Comparison of ENCODE assay signal across 25 mouse cellular contexts in the genomic region with DNA sequence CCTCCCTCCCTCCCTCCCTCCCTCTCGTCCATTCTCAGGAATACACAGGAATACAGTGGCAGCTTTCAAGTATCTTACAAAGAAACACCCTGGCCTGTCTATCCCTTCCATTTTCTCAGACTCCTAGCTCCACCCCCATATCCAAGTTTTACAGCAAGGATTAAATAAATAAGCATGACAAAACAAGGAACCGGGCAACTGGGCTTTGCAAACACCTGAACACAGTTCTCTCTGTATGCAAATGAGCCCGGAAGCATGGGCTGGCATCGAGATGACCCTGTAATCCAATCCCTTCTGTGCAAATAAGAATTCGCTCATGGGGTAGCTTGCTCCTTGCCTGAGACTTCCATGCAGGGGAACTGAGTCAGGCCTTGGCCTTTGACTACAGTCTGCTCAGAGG.
DNase-seq lines count a peak whose midpoint lies in the region; ATAC-seq and TF ChIP-seq lines count a peak whose summit lies in the region.
"Had no signal": no experiment of that assay in that cellular context is flagged by ENCODE, and none has a peak within 500 bp of the region (broad histone marks: within the 10 kb centered on the region; RNA-seq: fewer than 3 reads in every experiment).

No protein-coding gene starts in this region.

- no peak overlapping the region for H3K27ac ChIP-seq in kidney, postnatal 0 days
- H3K27ac ChIP-seq in ES-E14 (ENCODE audit: insufficient read depth, low read depth, low read length, poor library complexity, severe bottlenecking), result no peak overlapping the region
- no peak overlapping the region for H3K27ac ChIP-seq in embryonic facial prominence, embryonic 10.5 days (replicated peaks)
- no peak overlapping the region for H3K27ac ChIP-seq in midbrain, embryonic 11.5 days (ENCODE audit: low read depth, low read length)
- no peak overlapping the region for H3K27ac ChIP-seq in intestine, postnatal 0 days (ENCODE audit: low read depth, low read length)
- no peak overlapping the region for H3K27ac ChIP-seq in forebrain, embryonic 15.5 days (replicated peaks)
- H3K27ac ChIP-seq: embryonic facial prominence, embryonic 12.5 days; embryonic facial prominence, embryonic 15.5 days; heart, embryonic 10.5 days; hindbrain, embryonic 12.5 days; intestine, embryonic 15.5 days had no signal

- WGBS in kidney, postnatal 0 days, result 19% methylated on average over 5 of the region's 5 CpGs
- 29% methylated on average over 5 of the region's 5 CpGs for WGBS in embryonic facial prominence, embryonic 10.5 days
- 38% methylated on average over 4 of the region's 5 CpGs for WGBS in midbrain, embryonic 11.5 days
- 31% methylated on average over 4 of the region's 5 CpGs for WGBS in intestine, postnatal 0 days
- 35% methylated on average over 4 of the region's 5 CpGs for WGBS in forebrain, embryonic 15.5 days

- peak; percentile 28 for DNase-seq in kidney, postnatal 0 days (ENCODE audit: low spot score)
- DNase-seq in kidney, postnatal 4 days, result no peak
- peak; percentile 21 for DNase-seq in ES-E14 (ENCODE audit: low read depth, low spot score)
- peak; percentile 16 for DNase-seq in embryonic facial prominence, embryonic 10.5 days (ENCODE audit: low spot score)
- no peak for DNase-seq in midbrain, embryonic 11.5 days (ENCODE audit: low spot score, missing footprints)
- DNase-seq: adrenal gland, postnatal 10 days; adrenal gland, postnatal 36 days; cerebellum, adult 18-20 months; cerebellum, adult 9-10 months; cerebellum, postnatal 14 days; gastrocnemius, postnatal 10 days; gastrocnemius, postnatal 36 days; heart, adult 18-20 months; kidney, adult 18-20 months had no signal

- H3K36me3 ChIP-seq in kidney, postnatal 0 days (ENCODE audit: insufficient read depth, low read length), result no peaks in the 10 kb centered on the region
- no peaks in the 10 kb centered on the region for H3K36me3 ChIP-seq in ES-E14 (ENCODE audit: control insufficient read depth, insufficient read depth, low read length, poor library complexity, severe bottlenecking)
- no peaks in the 10 kb centered on the region for H3K36me3 ChIP-seq in embryonic facial prominence, embryonic 10.5 days (replicated peaks)
- no peaks in the 10 kb centered on the region for H3K36me3 ChIP-seq in myocyte (ENCODE audit: control insufficient read depth, insufficient read depth)
- no peaks in the 10 kb centered on the region for H3K36me3 ChIP-seq in midbrain, embryonic 11.5 days (ENCODE audit: control insufficient read depth, insufficient read depth, low read length)
- no peaks in the 10 kb centered on the region for H3K36me3 ChIP-seq in intestine, postnatal 0 days (ENCODE audit: control insufficient read depth, insufficient read depth)
- H3K36me3 ChIP-seq in forebrain, embryonic 15.5 days, result no peaks in the 10 kb centered on the region
- H3K36me3 ChIP-seq: embryonic facial prominence, embryonic 12.5 days; embryonic facial prominence, embryonic 15.5 days; heart, embryonic 10.5 days; hindbrain, embryonic 12.5 days; intestine, embryonic 15.5 days had no signal

- no peak overlapping the region for H3K4me2 ChIP-seq in kidney, postnatal 0 days (ENCODE audit: low read length)
- H3K4me2 ChIP-seq in myocyte (ENCODE audit: low read depth), result peak overlapping the region; percentile 52
- H3K4me2 ChIP-seq in midbrain, embryonic 11.5 days, result no peak overlapping the region
- no peak overlapping the region for H3K4me2 ChIP-seq in intestine, postnatal 0 days (replicated peaks; ENCODE audit: low read depth)
- no peak overlapping the region for H3K4me2 ChIP-seq in forebrain, embryonic 15.5 days (replicated peaks)
- H3K4me2 ChIP-seq: embryonic facial prominence, embryonic 12.5 days; embryonic facial prominence, embryonic 15.5 days; hindbrain, embryonic 12.5 days; intestine, embryonic 15.5 days had no signal

- H3K27me3 ChIP-seq in kidney, postnatal 0 days (ENCODE audit: insufficient read depth, low read length), result no peaks in the 10 kb centered on the region
- H3K27me3 ChIP-seq in embryonic facial prominence, embryonic 10.5 days (replicated peaks; ENCODE audit: low read depth, poor library complexity, severe bottlenecking), result no peaks in the 10 kb centered on the region
- H3K27me3 ChIP-seq in myocyte (ENCODE audit: control insufficient read depth, insufficient read depth, insufficient read length), result no peaks in the 10 kb centered on the region
- H3K27me3 ChIP-seq in midbrain, embryonic 11.5 days (ENCODE audit: control insufficient read depth, insufficient read depth, low read length), result no peaks in the 10 kb centered on the region
- H3K27me3 ChIP-seq in intestine, postnatal 0 days (replicated peaks; ENCODE audit: control insufficient read depth, insufficient read depth, low read length), result no peaks in the 10 kb centered on the region
- H3K27me3 ChIP-seq in forebrain, embryonic 15.5 days, result no peaks in the 10 kb centered on the region
- H3K27me3 ChIP-seq: embryonic facial prominence, embryonic 12.5 days; embryonic facial prominence, embryonic 15.5 days; hindbrain, embryonic 12.5 days; intestine, embryonic 15.5 days had no signal

- in situ Hi-C loops in ES-E14 (cut with MboI; ENCODE audit: low sequenced_read_pairs in 2 of 2, unreplicated experiment in 2 of 2), result no loop called here

- no peak overlapping the region for H3K4me3 ChIP-seq in kidney, postnatal 0 days (replicated peaks; ENCODE audit: low read depth, low read length)
- H3K4me3 ChIP-seq in ES-E14 (ENCODE audit: insufficient read depth in 1 of 2, low read depth in 1 of 2, low read length in 2 of 2, poor library complexity in 1 of 2, severe bottlenecking in 1 of 2), result no peak overlapping the region
- H3K4me3 ChIP-seq in embryonic facial prominence, embryonic 10.5 days, result no peak overlapping the region
- H3K4me3 ChIP-seq in myocyte, result no peak overlapping the region
- no peak overlapping the region for H3K4me3 ChIP-seq in midbrain, embryonic 11.5 days (ENCODE audit: low read depth, low read length)
- no peak overlapping the region for H3K4me3 ChIP-seq in intestine, postnatal 0 days (ENCODE audit: low read depth, low read length)
- H3K4me3 ChIP-seq in forebrain, embryonic 15.5 days, result no peak overlapping the region
- H3K4me3 ChIP-seq: embryonic facial prominence, embryonic 12.5 days; embryonic facial prominence, embryonic 15.5 days; heart, embryonic 10.5 days; hindbrain, embryonic 12.5 days; intestine, embryonic 15.5 days had no signal

- H3ac ChIP-seq in myocyte (ENCODE audit: control insufficient read depth, insufficient read length), result no peak overlapping the region

- H3K4me1 ChIP-seq in kidney, postnatal 0 days (replicated peaks; ENCODE audit: insufficient read depth, low read length), result 0 out of 2 replicates have a peak, but pooled peaks cover 3% of the 10 kb centered on the region
- H3K4me1 ChIP-seq in ES-E14 (ENCODE audit: control insufficient read depth in 2 of 2, insufficient read depth in 2 of 2, low read length in 2 of 2, poor library complexity in 1 of 2), result peaks cover 0 to 7% of the 10 kb centered on the region in 2 experiments; a peak in 1 of 4 replicates
- H3K4me1 ChIP-seq in embryonic facial prominence, embryonic 10.5 days, result peaks cover 12% of the 10 kb centered on the region
- no peaks in the 10 kb centered on the region for H3K4me1 ChIP-seq in midbrain, embryonic 11.5 days (ENCODE audit: control insufficient read depth, insufficient read depth, low read length)
- H3K4me1 ChIP-seq in intestine, postnatal 0 days (replicated peaks; ENCODE audit: control insufficient read depth, insufficient read depth, low read length), result 0 out of 2 replicates have a peak, but pooled peaks cover 4% of the 10 kb centered on the region
- peaks cover 10% of the 10 kb centered on the region; the same call in 1 of the 2 replicates for H3K4me1 ChIP-seq in forebrain, embryonic 15.5 days
- H3K4me1 ChIP-seq: embryonic facial prominence, embryonic 15.5 days; heart, embryonic 10.5 days; hindbrain, embryonic 12.5 days had no signal

- H3K79me2 ChIP-seq in myocyte (ENCODE audit: control insufficient read depth, insufficient read depth), result no peaks in the 10 kb centered on the region

- no peak for ATAC-seq in kidney, postnatal 0 days (replicated peaks; ENCODE audit: low FRiP score, low read depth)
- no peak for ATAC-seq in midbrain, embryonic 11.5 days (ENCODE audit: low FRiP score)
- no peak for ATAC-seq in intestine, postnatal 0 days
- ATAC-seq in forebrain, embryonic 15.5 days (replicated peaks), result no peak
- ATAC-seq: CD4-positive, CD25-positive, alpha-beta regulatory T cell, adult 4 months; forebrain, embryonic 14.5 days; hindbrain, embryonic 16.5 days; intestine, embryonic 15.5 days had no signal

- TF ChIP-seq POLR2A in myocyte (IDR thresholded peaks at IDR 0.05; ENCODE audit: insufficient read length, low read depth), result no peak

- TF ChIP-seq CTCF in kidney, postnatal 0 days (IDR thresholded peaks at IDR 0.05; ENCODE audit: low read depth), result no peak
- TF ChIP-seq CTCF in intestine, postnatal 0 days (IDR thresholded peaks at IDR 0.05; ENCODE audit: low read depth), result no peak

- H3K9ac ChIP-seq in kidney, postnatal 0 days (ENCODE audit: low read depth, low read length), result no peak overlapping the region
- H3K9ac ChIP-seq in ES-E14 (ENCODE audit: insufficient read depth, low read depth, low read length, poor library complexity, severe bottlenecking), result no peak overlapping the region
- no peak overlapping the region for H3K9ac ChIP-seq in midbrain, embryonic 11.5 days (ENCODE audit: low read length)
- no peak overlapping the region for H3K9ac ChIP-seq in intestine, postnatal 0 days (ENCODE audit: low read depth, low read length)
- H3K9ac ChIP-seq in forebrain, embryonic 15.5 days (replicated peaks), result no peak overlapping the region
- H3K9ac ChIP-seq: embryonic facial prominence, embryonic 12.5 days; embryonic facial prominence, embryonic 15.5 days; hindbrain, embryonic 12.5 days; intestine, embryonic 15.5 days had no signal

- no peaks in the 10 kb centered on the region for H3K9me3 ChIP-seq in kidney, postnatal 0 days (replicated peaks; ENCODE audit: low read length)
- H3K9me3 ChIP-seq in ES-E14 (ENCODE audit: control insufficient read depth, insufficient read depth, low read depth, low read length), result no peaks in the 10 kb centered on the region
- no peaks in the 10 kb centered on the region for H3K9me3 ChIP-seq in embryonic facial prominence, embryonic 10.5 days
- H3K9me3 ChIP-seq in midbrain, embryonic 11.5 days (ENCODE audit: control insufficient read depth, low read length), result no peaks in the 10 kb centered on the region
- no peaks in the 10 kb centered on the region for H3K9me3 ChIP-seq in intestine, postnatal 0 days (ENCODE audit: control insufficient read depth)
- no peaks in the 10 kb centered on the region for H3K9me3 ChIP-seq in forebrain, embryonic 15.5 days
- H3K9me3 ChIP-seq: embryonic facial prominence, embryonic 12.5 days; embryonic facial prominence, embryonic 15.5 days; heart, embryonic 10.5 days; hindbrain, embryonic 12.5 days; intestine, embryonic 15.5 days had no signal

TF ChIP-seq in ES-E14, 5 proteins besides CTCF, POLR2A, EP300 and RAD21 (continues in another document):
- TF ChIP-seq HCFC1 (IDR thresholded peaks at IDR 0.05; ENCODE audit: borderline replicate concordance, insufficient read depth, low read length) (no peak), CHD2 (IDR thresholded peaks at IDR 0.05; ENCODE audit: low read depth, low read length) (no peak)

TF ChIP-seq in myocyte, 11 proteins besides CTCF, POLR2A, EP300 and RAD21 (continues in another document):
- TF ChIP-seq TCF3 (IDR thresholded peaks at IDR 0.05; ENCODE audit: insufficient read length, low read depth) (no peak), E2F4 (IDR thresholded peaks at IDR 0.05; ENCODE audit: insufficient read depth) (no peak)

Comparison
In these comparisons a context has a peak if more than half of its experiments do, and no peak if none do; other contexts are left out.
1. DNase-seq: peak in kidney, postnatal 0 days (single experiment), ES-E14 (single experiment) and embryonic facial prominence, embryonic 10.5 days (single experiment); none in kidney, postnatal 4 days (0 of 2) and midbrain, embryonic 11.5 days (single experiment).